Mouse (Mus musculus) effector memory CD4-positive, alpha-beta T cell, adult 5 months (primary cell): ENCODE measurements around the gene Mef2d. TPM values are rescaled to one million over a fixed set of nuclear protein-coding genes. Genes with fewer than 3 reads are reported as not detected.

Experiments used
- polyA plus RNA-seq: library from polyadenylated mRNA; unstranded; fragments of 100-300 nt; shearing (Covaris generic); gene quantifications from one replicate; pipeline ENCODE4 v1.2.1, GENCODE M21; 2017

Gene Mef2d
- polyA plus RNA-seq = 208 TPM

GRCm38 (mm10) chr3:88141787-88142523 is at the start of gene Mef2d:
TSS of gene Mef2d (plus strand) at chr3:88142372.

Other genes with a start within 250 kb of the Mef2d start
- 115 TPM for gene Hdgf, start 236.1 kb upstream of the Mef2d start, polyA plus RNA-seq
- 123 TPM for gene Mrpl24, start 222.9 kb upstream of the Mef2d start, polyA plus RNA-seq
- 31.8 TPM for gene Isg20l2, start 212.1 kb upstream of the Mef2d start, polyA plus RNA-seq
- 16.9 TPM for gene Rrnad1, start 211.7 kb upstream of the Mef2d start, polyA plus RNA-seq
- gene Crabp2, start 193.7 kb upstream of the Mef2d start, polyA plus RNA-seq = not detected
- not detected for gene Nes, start 171.3 kb upstream of the Mef2d start, polyA plus RNA-seq
- gene Bcan, start 142.1 kb upstream of the Mef2d start, polyA plus RNA-seq = not detected
- gene Hapln2, start 114.8 kb upstream of the Mef2d start, polyA plus RNA-seq = not detected
- 18.1 TPM for gene Gpatch4, start 99.3 kb upstream of the Mef2d start, polyA plus RNA-seq
- gene Naxe, start 83.9 kb upstream of the Mef2d start, polyA plus RNA-seq = 40.9 TPM
- not detected for gene Ttc24, start 64.1 kb upstream of the Mef2d start, polyA plus RNA-seq
- 0.67 TPM for gene Iqgap3, start 60.4 kb upstream of the Mef2d start, polyA plus RNA-seq
- gene Rhbg, start 112.3 kb downstream of the Mef2d start, polyA plus RNA-seq = not detected
- not detected for gene Gm38392, start 144.8 kb downstream of the Mef2d start, polyA plus RNA-seq
- gene Tsacc, start 154.6 kb downstream of the Mef2d start, polyA plus RNA-seq = 6.0 TPM
- 267 TPM for gene Cct3, start 154.7 kb downstream of the Mef2d start, polyA plus RNA-seq
- 174 TPM for gene Glmp, start 182.7 kb downstream of the Mef2d start, polyA plus RNA-seq
- gene Tmem79, start 193.8 kb downstream of the Mef2d start, polyA plus RNA-seq = 0.31 TPM
- gene Smg5, start 193.9 kb downstream of the Mef2d start, polyA plus RNA-seq = 51.1 TPM
- not detected for gene Paqr6, start 222.2 kb downstream of the Mef2d start, polyA plus RNA-seq
- gene Bglap3, start 230.4 kb downstream of the Mef2d start, polyA plus RNA-seq = not detected
- gene Bglap2, start 236.3 kb downstream of the Mef2d start, polyA plus RNA-seq = not detected
- not detected for gene Bglap, start 242.1 kb downstream of the Mef2d start, polyA plus RNA-seq